ENCODE assay signal across 19 mouse cellular contexts in genomic region chr5:122876671-122877070, GRCm38 (mm10).
"Had no signal": no experiment of that assay in that cellular context is flagged by ENCODE, and none has a peak within 500 bp of the region (broad histone marks: within the 10 kb centered on the region; RNA-seq: fewer than 3 reads in every experiment).

No protein-coding gene starts in this region.

- H3K9me3 ChIP-seq: midbrain, embryonic 10.5 days; midbrain, embryonic 12.5 days; neural tube, embryonic 13.5 days; neural tube, embryonic 15.5 days had no signal

- ATAC-seq: midbrain, embryonic 16.5 days had no signal

- H3K27ac ChIP-seq: midbrain, embryonic 10.5 days; midbrain, embryonic 12.5 days; neural tube, embryonic 13.5 days; neural tube, embryonic 15.5 days had no signal

- H3K4me2 ChIP-seq: lung, embryonic 14.5 days; midbrain, embryonic 12.5 days; neural tube, embryonic 13.5 days; neural tube, embryonic 15.5 days had no signal

- DNase-seq: lung, adult 18-20 months; lung, embryonic 14.5 days; lung, postnatal 10 days; lung, postnatal 4 days; midbrain, embryonic 14.5 days; retina, postnatal 1 day; right cerebral cortex, adult 18-20 months; right cerebral cortex, postnatal 25 days; right cerebral cortex, postnatal 4 days; spleen, adult 18-20 months; thymus, adult 18-20 months; thymus, postnatal 14 days; thymus, postnatal 36 days had no signal

- H3K4me1 ChIP-seq: midbrain, embryonic 10.5 days; midbrain, embryonic 12.5 days; neural tube, embryonic 13.5 days; neural tube, embryonic 15.5 days had no signal

- H3K27me3 ChIP-seq: midbrain, embryonic 12.5 days; neural tube, embryonic 13.5 days; neural tube, embryonic 15.5 days had no signal

- H3K9ac ChIP-seq: lung, embryonic 14.5 days; midbrain, embryonic 12.5 days; neural tube, embryonic 13.5 days; neural tube, embryonic 15.5 days had no signal

- H3K4me3 ChIP-seq: midbrain, embryonic 10.5 days; midbrain, embryonic 12.5 days; myocyte; neural tube, embryonic 13.5 days; neural tube, embryonic 15.5 days had no signal
